1 mouse cellular context compared by ENCODE assay signal in the genomic region with DNA sequence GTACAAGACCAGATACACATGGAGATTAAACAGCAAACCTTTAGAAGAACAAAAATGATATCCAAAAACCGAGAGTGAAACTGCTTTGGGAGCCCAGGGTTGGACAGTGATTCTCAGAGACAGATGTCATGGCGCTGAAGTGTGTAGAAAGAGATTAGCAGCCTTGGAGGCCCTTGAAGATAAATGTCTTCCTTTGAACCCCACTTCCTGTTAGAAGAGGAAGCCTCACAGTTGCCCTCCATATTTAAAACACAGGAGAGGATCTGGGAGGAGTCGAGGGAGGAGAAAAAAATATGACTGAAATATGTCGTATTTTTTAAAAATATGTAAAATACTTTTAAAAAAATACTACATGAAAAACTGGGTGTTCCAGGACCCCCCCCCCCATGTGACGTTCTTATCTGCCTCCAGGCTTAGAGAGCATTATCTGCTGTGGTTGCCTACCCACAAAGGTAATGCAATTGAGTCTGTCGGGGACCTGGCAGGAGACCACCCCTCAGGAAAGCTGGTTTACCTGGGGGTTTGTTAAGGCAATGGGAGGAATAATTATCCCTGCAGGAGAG.
A peak's percentile ranks its signal among the peaks of the same experiment; 100 is the strongest.
TF ChIP-seq lines count a peak whose summit lies in the region.

No protein-coding gene starts in this region.

TF ChIP-seq in MEL, 35 proteins besides CTCF, POLR2A, EP300 and RAD21 (continued from another document):
- TF ChIP-seq TBP (IDR thresholded peaks at IDR 0.05; ENCODE audit: low read depth, low read length) (0 out of 2 replicates have a peak, but pooled peaks have one; percentile 7), ELF1 (IDR thresholded peaks at IDR 0.05; ENCODE audit: low read depth, low read length) (peak; percentile 71), MAZ (IDR thresholded peaks at IDR 0.05; ENCODE audit: low read depth, low read length) (0 out of 2 replicates have a peak, but pooled peaks have one; percentile 51), ZNF384 (IDR thresholded peaks at IDR 0.05; ENCODE audit: low read depth, low read length) (peak; percentile 69; the same call in 1 of the 2 replicates), MEF2A (IDR thresholded peaks at IDR 0.05; ENCODE audit: extremely low read depth, insufficient replicate concordance, low read depth, low read length, poor library complexity, severe bottlenecking) (no peak)
